Mouse (Mus musculus) midbrain, embryonic 15.5 days (tissue): ENCODE results near the gene Itk. TPM values are rescaled to one million over a fixed set of nuclear protein-coding genes. Genes with fewer than 3 reads are reported as not detected.
A peak's percentile ranks its signal among the peaks of the same experiment; 100 is the strongest.

Source experiments
- ATAC-seq: fragments of 200-750 bp; cut with Nextera tagmentation; replicated peaks from 2 replicates; pipeline ENCODE4 v1.8.0; 2017; ENCODE audit warnings: moderate TSS enrichment
- H3K27ac ChIP-seq: fragments of 300-500 bp; sonication (generic); 2 replicates; pipeline ENCODE4 v1.5.1; 2015; ENCODE audit warnings: mild to moderate bottlenecking, inconsistent platforms
- H3K27me3 ChIP-seq: fragments of 300-500 bp; sonication (generic); replicated peaks from 2 replicates; pipeline ENCODE4 v1.6.1; 2015; ENCODE audit warnings: inconsistent platforms
- H3K36me3 ChIP-seq: fragments of 300-500 bp; sonication (generic); replicated peaks from 2 replicates; pipeline ENCODE4 v1.6.1; 2015; ENCODE audit warnings: inconsistent platforms
- H3K4me1 ChIP-seq: fragments of 300-500 bp; sonication (generic); 2 replicates; pipeline ENCODE4 v1.6.1; 2015; ENCODE audit warnings: inconsistent platforms
- H3K4me2 ChIP-seq: fragments of 300-500 bp; sonication (generic); 2 replicates; pipeline ENCODE4 v1.6.1; 2015; ENCODE audit warnings: inconsistent platforms, mild to moderate bottlenecking, moderate library complexity
- H3K4me3 ChIP-seq: fragments of 300-500 bp; sonication (generic); 2 replicates; pipeline ENCODE4 v1.5.1; 2015; ENCODE audit warnings: mild to moderate bottlenecking, inconsistent platforms
- H3K9ac ChIP-seq: fragments of 300-500 bp; sonication (generic); 2 replicates; pipeline ENCODE4 v1.6.1; 2015; ENCODE audit warnings: mild to moderate bottlenecking, inconsistent platforms
- H3K9me3 ChIP-seq: fragments of 300-500 bp; sonication (generic); 2 replicates; pipeline ENCODE4 v1.6.1; 2016; ENCODE audit warnings: inconsistent platforms
- WGBS: fragments of 180-500 bp; shearing (Covaris S2); methylation state at CpG from one replicate; pipeline ENCODE4 v1.1.7; 2015; ENCODE audit warnings: mixed read lengths; 5-methylcytosine and 5-hydroxymethylcytosine counted together
- polyA plus RNA-seq: library from polyadenylated mRNA; unstranded; fragments of >200 nt; fragmentation: Nextera tagmentation; extraction: Ambion mirVana; gene quantifications from 2 replicates; pipeline ENCODE4 v1.2.1, GENCODE M21; 2015

The Itk gene
- polyA plus RNA-seq, 1 experiment from 2014 or later: not detected

- Histone ChIP-seq H3K4me1 (no peaks in the 10 kb centered on the region), H3K4me2 (no peak overlapping the region), H3K27me3 (no peaks in the 10 kb centered on the region), H3K4me3 (no peak overlapping the region), H3K36me3 (peaks cover 61% of the 10 kb centered on the region), H3K9me3 (no peaks in the 10 kb centered on the region), H3K9ac (no peak overlapping the region), H3K27ac (no peak overlapping the region)
- peak; percentile 88 for ATAC-seq
- 11% methylated on average over 5 of the region's 6 CpGs for WGBS
Observed at GRCm38 (mm10) chr11:46275302-46275701, 114.0 kb downstream of the Itk start.

Other genes with a start within 250 kb of the Itk start
- 0.43 TPM in 2 replicates for gene Nipal4, start 223.0 kb downstream of the Itk start, polyA plus RNA-seq
- 8.4 and 10.0 TPM in 2 replicates for gene Fndc9, start 154.0 kb downstream of the Itk start, polyA plus RNA-seq
- gene Cyfip2, start 76.7 kb downstream of the Itk start, polyA plus RNA-seq: 97.6 and 104 TPM in 2 replicates
- gene Fam71b, start 7.0 kb upstream of the Itk start, polyA plus RNA-seq: not detected in 2 replicates
- 59.8 and 61.8 TPM in 2 replicates for gene Med7, start 47.4 kb upstream of the Itk start, polyA plus RNA-seq
- 0.15 and 0.19 TPM in 2 replicates for gene Havcr2, start 65.4 kb upstream of the Itk start, polyA plus RNA-seq
- gene Gm12169, start 134.7 kb upstream of the Itk start, polyA plus RNA-seq: not detected in 2 replicates
- gene BC053393, start 182.0 kb upstream of the Itk start, polyA plus RNA-seq: not detected in 2 replicates
- not detected in 2 replicates for gene Dppa1, start 239.7 kb upstream of the Itk start, polyA plus RNA-seq